Mouse (Mus musculus): Measurements from ENCODE around the gene Spock1.
"Not testable (repeated sequence)": the region's sequence is repeated elsewhere in the genome, so short reads cannot be mapped to it uniquely, and the experiment has no call there.

The Spock1 gene

DNA sequence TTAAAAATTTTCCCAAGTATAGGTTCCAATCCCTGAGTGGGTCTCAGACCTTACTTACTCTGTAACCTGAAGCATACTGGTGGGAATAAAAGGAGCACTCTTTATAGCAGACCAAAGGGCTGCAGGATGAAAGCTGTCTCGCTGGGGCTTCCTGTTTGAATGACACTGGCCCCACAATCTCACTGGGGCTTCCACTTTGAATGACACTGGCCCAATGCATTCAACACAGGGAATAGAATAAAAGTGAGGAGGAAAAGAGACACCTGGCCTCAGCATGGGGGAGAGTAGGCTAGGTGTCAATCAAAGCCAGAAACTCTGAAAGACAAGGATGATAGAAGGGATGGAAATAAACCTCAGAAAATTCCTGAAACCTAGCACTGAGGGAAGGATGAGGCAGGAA is 413.3 kb downstream of the Spock1 start:
- CTCF ChIA-PET: no interaction called here
- POLR2A ChIA-PET: interaction anchor here in 1 of 4 experiments (0.9 kb wide), 1 partner anchor 89 kb away, joined by 3 read pairs; no protein-coding TSS in a partner anchor

DNA sequence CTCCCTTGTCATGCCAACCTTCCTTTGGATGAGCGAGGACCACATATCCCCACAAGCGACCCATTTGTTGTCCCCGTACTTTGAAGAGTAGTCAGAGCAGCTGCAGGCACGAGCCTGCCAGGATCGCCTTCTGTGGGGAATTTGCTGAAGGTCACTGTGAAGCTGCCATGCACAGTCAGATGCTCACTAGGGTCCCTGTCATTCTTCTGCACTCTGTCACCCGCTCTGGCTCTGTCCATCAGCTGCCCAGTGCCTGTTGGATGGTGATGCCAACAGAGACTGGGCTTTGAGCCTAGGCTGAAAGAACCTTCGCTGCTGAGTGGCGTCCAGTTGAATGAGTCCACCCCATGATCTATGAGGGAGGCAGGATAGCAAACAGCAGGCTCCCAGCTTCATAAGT is 419.2 kb downstream of the Spock1 start:
- ChIA-PET POLR2A (interaction anchor here in 1 of 4 experiments (0.5 kb wide), 1 partner anchor 74 kb away, joined by 5 read pairs; no protein-coding TSS in a partner anchor), CTCF (interaction anchor here in 1 of 4 experiments (1.0 kb wide), 1 partner anchor 60 kb away, joined by 3 read pairs; no protein-coding TSS in a partner anchor)

GRCm38 (mm10) chr13:57484426-57485168 is 423.5 kb downstream of the Spock1 start:
- CTCF ChIA-PET: interaction anchor here in 2 of 4 experiments (0.9 kb wide), 2 partner anchors 9 to 65 kb away, joined by 3 read pairs; no protein-coding TSS in a partner anchor
- POLR2A ChIA-PET: interaction anchor here in 1 of 4 experiments (1.1 kb wide), 1 partner anchor 8 kb away, joined by 3 read pairs; no protein-coding TSS in a partner anchor

GRCm38 (mm10) chr13:57476700-57477099 is 431.4 kb downstream of the Spock1 start:
- POLR2A ChIA-PET: interaction anchor here in 1 of 4 experiments (0.9 kb wide), 1 partner anchor 8 kb away, joined by 3 read pairs; no protein-coding TSS in a partner anchor
- CTCF ChIA-PET: interaction anchor here in 3 of 4 experiments (0.6 to 1.3 kb wide), 4 partner anchors 8 to 432 kb away, joined by 3 to 4 read pairs (median 4); partner anchors contain the start of gene Spock1 (in 1 of the 3)

DNA sequence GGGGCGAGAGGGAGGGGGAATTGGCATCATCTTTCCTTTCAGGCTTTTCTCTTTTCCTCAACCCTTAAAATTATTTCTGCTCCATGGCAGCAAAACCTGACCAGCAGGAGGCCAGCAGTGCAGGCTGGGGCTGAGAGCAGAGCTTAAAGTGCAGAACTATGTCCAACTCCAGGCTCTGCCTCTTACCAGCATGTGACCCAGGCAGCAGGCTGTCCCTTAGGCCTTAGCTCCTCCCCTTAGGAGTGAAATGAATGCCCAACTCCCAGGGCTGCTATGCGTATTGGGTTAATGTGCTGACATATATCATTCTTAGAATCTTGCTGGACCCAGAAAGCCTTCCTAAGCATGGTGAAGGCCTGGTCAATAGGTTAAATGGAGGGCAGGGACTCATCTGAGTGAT is 434.1 kb downstream of the Spock1 start:
- ChIA-PET POLR2A (no interaction called here), CTCF (interaction anchor here in 2 of 4 experiments (1.2 to 1.6 kb wide), 3 partner anchors 76 to 434 kb away, joined by 3 to 5 read pairs (median 5); partner anchors contain the start of gene Spock1 (in 1 of the 2))

DNA sequence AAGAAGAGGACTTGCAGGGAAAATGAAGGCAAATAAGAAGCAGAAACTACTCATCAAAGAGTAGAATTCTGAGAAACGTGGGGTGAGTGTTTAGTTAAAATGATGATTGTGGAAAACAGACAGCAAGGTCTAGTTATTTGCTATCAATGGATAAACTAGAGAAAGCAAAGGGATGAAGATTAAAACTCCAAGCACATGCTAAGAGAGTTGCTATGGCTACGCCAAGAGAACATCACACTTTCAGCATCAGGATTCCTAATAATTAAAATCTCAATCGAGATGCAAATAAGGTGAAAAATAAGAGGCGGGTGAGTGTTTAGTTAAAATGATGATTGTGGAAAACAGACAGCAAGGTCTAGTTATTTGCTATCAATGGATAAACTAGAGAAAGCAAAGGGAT is 437.2 kb downstream of the Spock1 start:
- POLR2A ChIA-PET, CTCF ChIA-PET: not testable (repeated sequence)

GRCm38 (mm10) chr13:57459978-57460377 is 448.2 kb downstream of the Spock1 start:
- ChIA-PET POLR2A (no interaction called here), CTCF (no interaction called here)

GRCm38 (mm10) chr13:57450189-57450821 is 457.8 kb downstream of the Spock1 start:
- POLR2A ChIA-PET: no interaction called here
- CTCF ChIA-PET: interaction anchor here in 1 of 4 experiments (0.9 kb wide), 1 partner anchor 172 kb away, joined by 3 read pairs; no protein-coding TSS in a partner anchor

- POLR2A ChIA-PET: interaction anchor here in 1 of 4 experiments (1.5 kb wide), 1 partner anchor 13 kb away, joined by 5 read pairs; no protein-coding TSS in a partner anchor
- CTCF ChIA-PET: no interaction called here
These were observed 459.2 kb downstream of the Spock1 start for GRCm38 (mm10) chr13:57448906-57449305.

GRCm38 (mm10) chr13:57444977-57445376 is 463.2 kb downstream of the Spock1 start:
- ChIA-PET CTCF (no interaction called here), POLR2A (no interaction called here)

- ChIA-PET POLR2A (no interaction called here), CTCF (no interaction called here)
These were observed 468.0 kb downstream of the Spock1 start for GRCm38 (mm10) chr13:57440111-57440510.

- ChIA-PET CTCF (interaction anchor here in 2 of 4 experiments (0.6 kb wide), 2 partner anchors 25 to 26 kb away, joined by 3 to 4 read pairs; no protein-coding TSS in a partner anchor), POLR2A (interaction anchor here in 1 of 4 experiments (2.1 kb wide), 1 partner anchor 13 kb away, joined by 5 read pairs; no protein-coding TSS in a partner anchor)
These were observed 472.4 kb downstream of the Spock1 start for GRCm38 (mm10) chr13:57435726-57436220.

DNA sequence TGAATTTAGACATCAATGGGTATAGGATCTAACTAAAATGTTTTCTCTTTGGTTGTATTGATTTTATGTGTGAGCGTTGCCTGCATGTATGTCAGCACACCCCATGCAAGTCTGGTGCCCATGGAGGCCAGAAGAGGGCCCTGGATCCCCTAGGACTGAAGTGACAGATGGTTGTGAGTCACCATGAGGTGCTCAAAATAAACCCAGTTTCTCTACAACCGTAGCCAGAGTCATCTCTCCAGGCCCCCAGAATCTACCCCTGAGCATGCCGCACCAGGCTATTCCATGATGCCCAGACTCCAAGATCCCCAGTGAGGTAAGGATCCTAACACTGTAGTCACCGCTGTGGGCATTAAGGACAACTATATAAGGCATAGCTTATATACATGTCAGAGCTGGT is 474.3 kb downstream of the Spock1 start:
- CTCF ChIA-PET: no interaction called here
- POLR2A ChIA-PET: interaction anchor here in 1 of 4 experiments (0.6 kb wide), 2 partner anchors 67 to 198 kb away, joined by 3 read pairs; no protein-coding TSS in a partner anchor

DNA sequence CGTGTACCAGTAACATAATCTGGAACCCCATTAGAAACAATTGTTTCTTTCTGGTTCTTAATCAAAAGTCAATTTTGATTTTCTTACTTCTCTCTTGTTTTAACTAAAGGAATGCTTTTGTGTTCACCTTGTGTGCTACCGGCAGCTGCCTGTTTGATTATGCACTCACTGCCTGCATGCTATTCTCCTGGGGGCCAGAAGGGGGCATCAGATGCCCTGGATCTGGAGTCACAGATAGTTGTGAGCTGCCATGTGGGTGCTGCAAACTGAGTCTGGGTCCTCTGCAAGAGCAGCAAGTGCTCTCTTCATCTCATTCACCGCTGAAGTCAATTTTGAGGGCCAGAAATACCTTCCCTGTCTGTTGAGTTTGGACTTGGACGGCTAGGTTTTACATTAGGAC is 476.3 kb downstream of the Spock1 start:
- POLR2A ChIA-PET: interaction anchor here in 1 of 4 experiments (1.1 kb wide), 1 partner anchor 41 kb away, joined by 3 read pairs; no protein-coding TSS in a partner anchor
- CTCF ChIA-PET: interaction anchor here in 1 of 4 experiments (1.1 kb wide), 1 partner anchor 150 kb away, joined by 4 read pairs; no protein-coding TSS in a partner anchor

DNA sequence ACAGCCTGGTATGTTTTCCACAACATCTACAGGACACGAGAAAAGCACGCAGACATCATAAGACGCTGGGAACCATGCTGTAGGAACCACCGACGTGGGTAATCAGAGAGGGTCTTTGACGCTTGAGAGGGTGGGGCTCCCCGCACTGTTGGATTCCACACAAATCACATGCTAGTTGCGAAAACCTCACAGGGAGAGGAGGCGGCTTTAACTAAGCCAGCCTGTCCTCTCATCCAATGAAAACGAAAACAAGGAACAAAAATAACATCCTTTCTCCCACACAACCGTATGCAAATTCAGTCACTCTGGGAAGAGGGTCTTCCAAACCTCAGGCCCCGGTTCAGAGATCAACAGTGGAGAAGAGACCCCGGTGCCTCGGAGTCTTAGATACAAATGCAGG is 479.3 kb downstream of the Spock1 start:
- CTCF ChIA-PET: no interaction called here
- POLR2A ChIA-PET: interaction anchor here in 1 of 4 experiments (0.7 kb wide), 1 partner anchor 312 kb away, joined by 3 read pairs; no protein-coding TSS in a partner anchor

GRCm38 (mm10) chr13:57418781-57419180 is 489.4 kb downstream of the Spock1 start:
- ChIA-PET CTCF (no interaction called here), POLR2A (no interaction called here)

DNA sequence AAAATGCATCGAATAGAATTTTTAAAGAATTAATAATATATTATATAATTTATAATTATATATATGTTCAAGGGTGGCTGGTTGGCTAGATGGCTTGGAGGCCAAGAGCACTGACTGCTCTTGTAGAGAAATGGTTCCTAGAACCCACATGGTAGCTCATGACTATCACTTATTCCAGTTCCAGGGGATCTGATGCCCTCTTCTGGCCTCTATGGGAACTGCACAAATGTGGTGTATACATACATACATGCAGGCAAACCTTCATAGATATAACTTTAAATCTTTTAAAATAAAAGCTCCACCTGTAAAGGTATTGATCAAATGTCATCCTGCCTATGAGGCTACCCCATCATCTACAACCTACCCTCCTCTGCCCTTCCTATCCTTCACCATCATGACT is 493.4 kb downstream of the Spock1 start:
- CTCF ChIA-PET: interaction anchor here (0.6 to 2.4 kb wide), 16 partner anchors 8 to 519 kb away, joined by 3 to 36 read pairs (median 4); partner anchors contain the start of genes Spock1 (in 1 of the 4) and Trpc7 (in 1 of the 4)
- POLR2A ChIA-PET: no interaction called here

DNA sequence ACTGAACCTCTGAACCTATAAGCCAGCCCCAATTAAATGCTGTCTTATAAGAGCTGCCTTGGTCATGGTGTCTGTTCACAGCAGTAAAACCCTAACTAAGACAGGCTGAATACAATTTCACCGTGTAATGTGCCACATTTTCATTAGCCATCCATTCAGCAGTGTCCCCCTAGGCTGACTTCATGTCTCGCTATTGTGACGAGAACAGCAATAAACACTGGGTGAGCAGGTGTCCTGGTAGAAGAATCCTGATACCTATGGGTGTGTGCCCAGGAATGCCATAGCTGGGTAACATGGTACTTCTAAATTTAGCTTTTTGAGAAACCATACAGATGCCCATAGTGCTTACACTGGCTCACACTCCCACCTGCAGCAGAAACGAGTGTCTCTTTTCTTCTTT is 500.5 kb downstream of the Spock1 start:
- ChIA-PET CTCF (no interaction called here), POLR2A (no interaction called here)

- ChIA-PET POLR2A (no interaction called here), CTCF (no interaction called here)
These were observed 505.7 kb downstream of the Spock1 start for GRCm38 (mm10) chr13:57402386-57402785.
